Mouse (Mus musculus): ENCODE results near the gene Gm10491. TPM values are rescaled to one million over a fixed set of nuclear protein-coding genes. Genes with fewer than 3 reads are reported as not detected.
"Not testable (repeated sequence)": the region's sequence is repeated elsewhere in the genome, so short reads cannot be mapped to it uniquely, and the experiment has no call there.

Gene Gm10491
- polyA plus RNA-seq, 1 experiment from 2014 or later: not detected

DNA sequence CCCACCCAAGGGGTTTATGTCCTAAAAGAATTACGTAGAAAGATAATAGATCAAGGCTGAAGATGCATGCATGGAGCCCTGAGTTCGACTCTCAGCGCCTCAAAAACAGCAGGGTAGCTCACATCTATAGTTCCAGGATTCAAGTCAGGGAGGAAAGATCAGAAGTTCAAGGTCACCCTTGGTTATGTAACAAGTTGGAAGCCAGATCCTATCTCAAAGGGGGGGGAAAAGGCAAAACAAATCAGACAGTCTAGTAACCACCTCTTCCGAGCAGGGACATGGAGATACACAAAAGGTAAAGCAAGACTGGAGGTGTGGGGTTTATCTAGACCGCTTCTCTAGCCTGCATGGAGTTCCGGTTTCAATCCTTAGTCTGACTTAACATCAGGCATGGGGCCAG is 18.6 kb upstream of the Gm10491 start:
- WGBS: 67% methylated on average over 6 of the region's 6 CpGs
- no peak for ATAC-seq (ENCODE audit: low read depth)
- Histone ChIP-seq H3K9ac (ENCODE audit: low read length) (no peak overlapping the region), H3K27me3 (ENCODE audit: control insufficient read depth, insufficient read depth, low read depth, low read length) (peaks cover 52% of the 10 kb centered on the region), H3K4me2 (ENCODE audit: low read depth, low read length) (no peak overlapping the region), H3K27ac (ENCODE audit: low read length) (no peak overlapping the region), H3K4me3 (ENCODE audit: low read length) (no peak overlapping the region), H3K9me3 (ENCODE audit: control insufficient read depth, low read length) (no peaks in the 10 kb centered on the region), H3K36me3 (ENCODE audit: control insufficient read depth, insufficient read depth, low read length) (no peaks in the 10 kb centered on the region), H3K4me1 (replicated peaks; ENCODE audit: control insufficient read depth, insufficient read depth, low read length) (peaks cover 4% of the 10 kb centered on the region; the same call in 1 of the 2 replicates)

DNA sequence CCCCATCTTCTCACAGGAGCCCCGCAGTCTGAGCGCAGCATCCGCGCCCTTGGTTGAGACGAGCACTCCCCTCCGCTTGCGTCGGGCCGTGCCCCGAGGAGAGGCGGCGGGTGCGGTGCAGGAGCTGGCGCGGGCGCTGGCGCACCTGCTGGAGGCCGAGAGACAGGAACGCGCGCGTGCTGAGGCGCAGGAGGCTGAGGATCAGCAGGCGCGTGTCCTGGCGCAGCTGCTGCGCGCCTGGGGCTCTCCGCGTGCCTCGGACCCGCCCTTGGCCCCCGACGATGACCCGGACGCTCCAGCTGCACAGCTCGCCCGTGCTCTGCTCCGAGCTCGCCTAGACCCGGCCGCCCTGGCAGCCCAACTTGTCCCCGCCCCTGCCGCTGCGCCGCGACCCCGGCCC is 14.4 kb upstream of the Gm10491 start:
- H3K4me3 ChIP-seq (ENCODE audit: low read length): peak overlapping the region; percentile 25
- peaks cover 4% of the 10 kb centered on the region; the same call in 1 of the 2 replicates for H3K4me1 ChIP-seq (replicated peaks; ENCODE audit: control insufficient read depth, insufficient read depth, low read length)
- peak overlapping the region; percentile 39 for H3K4me2 ChIP-seq (ENCODE audit: low read depth, low read length)
- no peaks in the 10 kb centered on the region for H3K9me3 ChIP-seq (ENCODE audit: control insufficient read depth, low read length)
- no peak overlapping the region for H3K27ac ChIP-seq (ENCODE audit: low read length)
- peaks cover 62% of the 10 kb centered on the region for H3K27me3 ChIP-seq (ENCODE audit: control insufficient read depth, insufficient read depth, low read depth, low read length)
- no peak overlapping the region for H3K9ac ChIP-seq (ENCODE audit: low read length)
- ATAC-seq (ENCODE audit: low read depth): no peak
- WGBS: 2% methylated on average over 33 of the region's 48 CpGs
- no peaks in the 10 kb centered on the region for H3K36me3 ChIP-seq (ENCODE audit: control insufficient read depth, insufficient read depth, low read length)

DNA sequence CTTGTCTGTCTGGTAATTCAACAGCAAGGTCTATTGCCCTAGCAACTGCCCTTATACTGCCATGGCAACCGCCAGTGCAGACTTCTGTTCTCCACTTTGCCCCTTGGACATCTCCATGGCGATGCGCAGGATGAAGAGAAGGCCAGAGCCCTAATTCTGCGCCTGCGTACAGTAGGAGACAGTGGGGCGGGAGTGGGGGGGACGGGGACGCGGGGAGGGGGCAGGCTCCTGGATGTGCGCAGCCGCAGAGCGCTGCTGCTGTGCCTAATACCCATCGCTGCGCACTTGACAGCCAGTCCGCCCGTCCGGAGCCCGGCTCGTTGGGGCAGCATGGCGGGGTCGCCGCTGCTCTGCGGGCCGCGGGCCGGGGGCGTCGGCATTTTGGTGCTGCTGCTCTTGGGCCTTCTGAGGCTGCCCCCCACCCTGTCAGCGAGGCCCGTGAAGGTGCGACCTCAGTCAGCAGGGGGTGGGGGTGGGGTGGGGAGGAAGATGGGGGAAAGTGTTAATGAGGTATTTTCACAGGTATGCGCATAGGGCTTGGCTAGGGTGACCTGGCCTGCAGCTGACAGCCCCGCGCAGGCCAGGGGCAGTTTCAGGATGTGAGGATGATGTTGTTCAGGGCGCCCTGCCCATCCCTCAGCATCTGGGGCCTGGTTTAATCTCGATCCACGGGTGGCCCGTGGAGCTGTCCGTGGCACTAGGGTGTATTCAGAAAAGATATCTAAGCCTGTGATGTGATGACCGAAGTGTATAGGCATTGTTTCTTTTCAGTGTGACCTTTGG is 12.2 kb upstream of the Gm10491 start, which contains the start of gene Pcsk1n:
Gene Pcsk1n, plus strand, starts transcription at position 222 of the 783 bp plus-strand sequence.
- 14% methylated on average over 25 of the region's 40 CpGs for WGBS
- no peak within 1 kb of the TSS for H3K4me3 ChIP-seq (ENCODE audit: low read length)
- no peak within 1 kb of the TSS for H3K27ac ChIP-seq (ENCODE audit: low read length)
- H3K27me3 ChIP-seq (ENCODE audit: control insufficient read depth, insufficient read depth, low read depth, low read length): peaks cover 48% of the 10 kb centered on the region
- no peak within 1 kb of the TSS for H3K9ac ChIP-seq (ENCODE audit: low read length)
- no peaks in the 10 kb centered on the region for H3K36me3 ChIP-seq (ENCODE audit: control insufficient read depth, insufficient read depth, low read length)
- H3K4me1 ChIP-seq (replicated peaks; ENCODE audit: control insufficient read depth, insufficient read depth, low read length): peaks cover 4% of the 10 kb centered on the region; the same call in 1 of the 2 replicates
- no peaks in the 10 kb centered on the region for H3K9me3 ChIP-seq (ENCODE audit: control insufficient read depth, low read length)
- 0 out of 2 replicates have a peak within 1 kb of the TSS, but pooled peaks have one; percentile 18 for H3K4me2 ChIP-seq (ENCODE audit: low read depth, low read length)
- ATAC-seq (ENCODE audit: low read depth): no peak

DNA sequence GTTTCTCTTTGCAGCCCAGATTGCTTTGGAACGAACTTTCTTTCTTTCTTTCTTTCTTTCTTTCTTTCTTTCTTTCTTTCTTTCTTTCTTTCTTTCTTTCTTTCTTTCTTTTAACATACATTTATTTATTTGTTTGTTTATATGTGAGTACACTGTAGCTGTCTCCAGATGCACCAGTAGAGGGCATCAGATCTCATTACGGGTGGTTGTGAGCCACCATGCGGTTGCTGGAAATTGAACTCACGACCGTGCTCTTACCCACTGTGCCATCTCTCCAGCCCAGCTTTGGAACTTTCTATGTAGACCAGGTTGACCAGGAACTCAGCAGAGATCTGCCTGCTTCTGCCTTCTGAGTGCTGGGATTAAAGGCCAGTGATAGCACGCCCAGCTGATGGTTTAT is 10.3 kb upstream of the Gm10491 start:
- not testable (repeated sequence) for H3K9me3 ChIP-seq (ENCODE audit: control insufficient read depth, low read length); H3K36me3 ChIP-seq (ENCODE audit: control insufficient read depth, insufficient read depth, low read length); H3K4me1 ChIP-seq (replicated peaks; ENCODE audit: control insufficient read depth, insufficient read depth, low read length); H3K27ac ChIP-seq (ENCODE audit: low read length); H3K9ac ChIP-seq (ENCODE audit: low read length); ATAC-seq (ENCODE audit: low read depth); H3K4me3 ChIP-seq (ENCODE audit: low read length); H3K4me2 ChIP-seq (ENCODE audit: low read depth, low read length)
- WGBS: 54% methylated on average over 6 of the region's 6 CpGs
- H3K27me3 ChIP-seq (ENCODE audit: control insufficient read depth, insufficient read depth, low read depth, low read length): peaks cover 36% of the 10 kb centered on the region

DNA sequence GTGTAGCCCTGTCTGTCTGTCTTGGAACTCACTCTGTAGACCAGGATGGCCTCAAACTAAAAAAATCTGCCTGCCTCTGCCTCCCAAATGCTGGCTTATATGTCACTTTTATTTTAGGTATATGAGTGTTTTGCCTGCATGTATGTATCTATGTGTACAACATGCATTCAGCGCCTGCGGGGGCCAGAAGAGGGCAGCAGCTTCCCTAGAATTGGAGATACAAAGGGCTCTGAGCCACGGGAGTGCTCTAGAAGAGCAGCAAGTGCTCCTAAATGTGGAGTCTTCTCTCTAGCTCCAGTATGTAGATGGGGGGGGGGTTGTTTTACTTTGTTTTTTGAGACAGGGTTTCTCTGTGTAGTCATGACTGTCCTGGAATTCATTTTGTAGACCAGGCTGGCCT is 8.0 kb upstream of the Gm10491 start:
- H3K27ac ChIP-seq (ENCODE audit: low read length); H3K4me1 ChIP-seq (replicated peaks; ENCODE audit: control insufficient read depth, insufficient read depth, low read length); H3K36me3 ChIP-seq (ENCODE audit: control insufficient read depth, insufficient read depth, low read length); H3K4me2 ChIP-seq (ENCODE audit: low read depth, low read length); H3K4me3 ChIP-seq (ENCODE audit: low read length); H3K9me3 ChIP-seq (ENCODE audit: control insufficient read depth, low read length); ATAC-seq (ENCODE audit: low read depth); H3K9ac ChIP-seq (ENCODE audit: low read length): not testable (repeated sequence)
- 27% methylated on average over 3 of the region's 3 CpGs for WGBS
- peaks cover 13% of the 10 kb centered on the region for H3K27me3 ChIP-seq (ENCODE audit: control insufficient read depth, insufficient read depth, low read depth, low read length)

DNA sequence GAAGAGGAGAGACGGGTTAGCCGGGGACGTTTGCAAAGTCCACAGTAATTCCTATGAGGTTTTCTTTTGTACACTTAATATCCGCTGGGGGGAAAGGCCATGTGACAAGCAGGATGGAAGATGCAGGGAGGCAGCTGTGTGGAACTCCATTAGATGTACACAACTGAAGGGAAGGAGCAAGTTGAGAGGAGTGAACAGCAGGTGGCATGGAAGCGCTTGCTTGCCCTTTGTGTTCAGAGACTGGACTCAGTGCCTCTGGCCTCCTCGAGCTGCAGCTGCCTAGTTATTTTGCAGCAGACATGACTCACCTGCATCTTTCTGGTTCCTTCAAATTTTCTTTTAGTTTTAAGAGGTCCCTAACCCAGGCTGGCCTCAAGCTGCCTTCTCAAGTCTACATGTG is 2.8 kb upstream of the Gm10491 start:
- H3K4me3 ChIP-seq (ENCODE audit: low read length): no peak overlapping the region
- 55% methylated on average over 6 of the region's 6 CpGs for WGBS
- no peak overlapping the region for H3K9ac ChIP-seq (ENCODE audit: low read length)
- no peaks in the 10 kb centered on the region for H3K9me3 ChIP-seq (ENCODE audit: control insufficient read depth, low read length)
- no peaks in the 10 kb centered on the region for H3K4me1 ChIP-seq (replicated peaks; ENCODE audit: control insufficient read depth, insufficient read depth, low read length)
- no peak overlapping the region for H3K27ac ChIP-seq (ENCODE audit: low read length)
- H3K27me3 ChIP-seq (ENCODE audit: control insufficient read depth, insufficient read depth, low read depth, low read length): no peaks in the 10 kb centered on the region
- H3K4me2 ChIP-seq (ENCODE audit: low read depth, low read length): no peak overlapping the region
- H3K36me3 ChIP-seq (ENCODE audit: control insufficient read depth, insufficient read depth, low read length): peaks cover 6% of the 10 kb centered on the region; the same call in 1 of the 2 replicates
- ATAC-seq (ENCODE audit: low read depth): no peak

DNA sequence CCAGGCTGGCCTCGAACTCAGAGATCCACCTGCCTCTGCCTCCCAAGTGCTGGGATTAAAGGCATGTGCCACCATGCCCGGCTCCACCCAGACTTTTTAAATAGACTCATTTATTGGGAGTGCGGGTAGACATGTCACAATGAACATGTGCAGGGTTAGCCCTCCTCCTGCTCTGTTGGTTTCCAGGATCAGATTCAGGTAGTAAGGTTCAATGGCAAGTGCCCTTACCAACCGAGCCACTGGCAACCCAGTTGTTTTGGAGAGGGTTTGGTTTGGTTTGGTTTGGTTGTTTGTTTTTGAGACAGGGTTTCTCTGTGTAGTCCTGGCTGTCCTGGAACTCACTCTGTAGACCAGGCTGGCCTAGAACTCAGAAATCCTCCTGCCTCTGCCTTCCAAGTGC is 1.6 kb upstream of the Gm10491 start, which contains the start of gene Gm10490:
Gene Gm10490, plus strand, starts transcription at position 301 of the 400 bp plus-strand sequence.
- ATAC-seq (ENCODE audit: low read depth); H3K9ac ChIP-seq (ENCODE audit: low read length); H3K9me3 ChIP-seq (ENCODE audit: control insufficient read depth, low read length); H3K36me3 ChIP-seq (ENCODE audit: control insufficient read depth, insufficient read depth, low read length); H3K4me3 ChIP-seq (ENCODE audit: low read length); H3K27ac ChIP-seq (ENCODE audit: low read length); H3K4me2 ChIP-seq (ENCODE audit: low read depth, low read length); H3K4me1 ChIP-seq (replicated peaks; ENCODE audit: control insufficient read depth, insufficient read depth, low read length); H3K27me3 ChIP-seq (ENCODE audit: control insufficient read depth, insufficient read depth, low read depth, low read length): not testable (repeated sequence)
- WGBS: 94% methylated on average over 4 of the region's 4 CpGs

DNA sequence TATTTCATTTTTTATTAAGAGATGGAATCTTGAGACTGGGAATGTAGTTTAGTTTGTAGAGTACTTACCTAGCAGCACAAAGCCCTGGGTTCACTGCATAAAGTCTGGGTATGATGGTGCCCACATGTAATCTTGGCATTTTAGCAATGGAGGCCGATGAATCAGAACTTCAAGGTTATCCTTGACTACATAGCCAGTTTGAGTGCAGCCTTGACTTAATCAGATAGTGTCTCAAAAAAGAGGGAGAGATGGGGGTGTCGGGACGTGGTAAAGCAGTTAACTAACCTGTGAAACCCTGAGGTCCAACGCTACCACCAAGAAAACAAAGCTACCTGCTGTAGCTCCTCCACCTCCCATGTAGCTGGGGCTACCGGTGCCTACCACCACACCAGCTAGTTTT is 3.2 kb downstream of the Gm10491 start:
- peaks cover 6% of the 10 kb centered on the region; the same call in 1 of the 2 replicates for H3K36me3 ChIP-seq (ENCODE audit: control insufficient read depth, insufficient read depth, low read length)

DNA sequence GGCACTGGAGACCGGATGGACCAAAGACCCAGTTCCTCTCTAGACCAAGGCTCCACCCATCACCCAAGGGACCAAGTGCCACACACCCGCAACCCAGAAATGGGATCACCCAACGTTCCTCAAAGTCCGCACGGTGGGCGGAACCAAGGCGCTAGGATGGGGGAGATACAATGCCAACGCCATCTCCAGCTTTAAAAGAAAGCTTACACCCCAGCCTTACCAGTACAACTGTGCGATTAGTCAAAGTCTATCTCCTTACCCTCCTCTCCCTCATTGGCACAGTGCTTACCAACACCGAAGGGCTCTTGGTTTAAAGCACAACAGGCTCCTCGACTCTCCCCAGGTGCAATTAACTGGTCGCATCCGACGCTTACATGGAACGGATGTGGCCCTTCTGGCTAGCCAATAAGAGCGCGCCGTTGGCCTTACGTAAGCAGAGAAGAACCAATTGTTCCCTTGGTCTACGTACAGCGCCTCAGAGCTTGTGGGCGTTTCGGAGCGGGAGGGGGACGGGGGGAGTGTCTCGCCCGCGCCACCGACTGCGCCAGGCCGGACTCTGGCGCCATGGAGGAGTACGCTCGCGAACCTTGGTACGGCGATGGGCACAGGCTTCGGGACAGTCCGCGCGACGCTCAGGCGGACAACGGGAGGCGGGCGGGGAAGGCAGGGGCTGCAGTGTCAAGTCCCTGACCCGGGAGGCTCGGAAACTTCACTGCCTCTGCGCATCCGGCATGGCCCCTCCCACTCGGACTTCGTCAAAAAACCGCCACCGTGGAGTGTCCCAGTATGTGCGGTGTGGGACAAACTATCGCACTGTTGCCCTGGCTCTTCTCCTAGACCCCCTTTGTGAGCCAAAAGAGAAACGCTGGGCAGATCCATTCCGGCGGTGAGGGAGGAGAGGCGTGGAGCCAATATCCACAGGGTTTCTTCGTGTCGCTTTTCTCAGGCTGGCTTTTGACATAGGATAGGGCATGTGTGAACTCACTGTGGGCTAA is 8.5 kb downstream of the Gm10491 start, which contains the start of the genes Pqbp1 and Timm17b:
Gene Pqbp1, minus strand, starts transcription at position 390 of the 995 bp plus-strand sequence.
Gene Timm17b, plus strand, starts transcription at position 478 of the 995 bp plus-strand sequence.
- H3K9ac ChIP-seq (ENCODE audit: low read length): peak within 1 kb of the TSS; percentile 79
- no peaks in the 10 kb centered on the region for H3K9me3 ChIP-seq (ENCODE audit: control insufficient read depth, low read length)
- H3K4me2 ChIP-seq (ENCODE audit: low read depth, low read length): peak within 1 kb of the TSS; percentile 64
- 14% methylated on average over 49 of the region's 62 CpGs for WGBS
- ATAC-seq (ENCODE audit: low read depth): peak; percentile 99
- H3K4me3 ChIP-seq (ENCODE audit: low read length): peak within 1 kb of the TSS; percentile 68
- 0 out of 2 replicates have a peak, but pooled peaks cover 2% of the 10 kb centered on the region for H3K36me3 ChIP-seq (ENCODE audit: control insufficient read depth, insufficient read depth, low read length)
- no peaks in the 10 kb centered on the region for H3K27me3 ChIP-seq (ENCODE audit: control insufficient read depth, insufficient read depth, low read depth, low read length)
- H3K4me1 ChIP-seq (replicated peaks; ENCODE audit: control insufficient read depth, insufficient read depth, low read length): peaks cover 7% of the 10 kb centered on the region; the same call in 1 of the 2 replicates
- peak within 1 kb of the TSS; percentile 79 for H3K27ac ChIP-seq (ENCODE audit: low read length)

More for the DNA sequence above, 3.2 kb downstream of the Gm10491 start:
- Histone ChIP-seq H3K9ac (ENCODE audit: low read length) (no peak overlapping the region), H3K27me3 (ENCODE audit: control insufficient read depth, insufficient read depth, low read depth, low read length) (no peaks in the 10 kb centered on the region), H3K27ac (ENCODE audit: low read length) (no peak overlapping the region), H3K4me2 (ENCODE audit: low read depth, low read length) (no peak overlapping the region), H3K4me3 (ENCODE audit: low read length) (no peak overlapping the region), H3K9me3 (ENCODE audit: control insufficient read depth, low read length) (no peaks in the 10 kb centered on the region), H3K4me1 (replicated peaks; ENCODE audit: control insufficient read depth, insufficient read depth, low read length) (0 out of 2 replicates have a peak, but pooled peaks cover 2% of the 10 kb centered on the region)
- ATAC-seq (ENCODE audit: low read depth): no peak
- WGBS: 96% methylated on average over 5 of the region's 5 CpGs
